Mouse (Mus musculus): Measurements from ENCODE around the gene Tex14. TPM values are rescaled to one million over a fixed set of nuclear protein-coding genes. Genes with fewer than 3 reads are reported as not detected.
"Not testable (repeated sequence)": the region's sequence is repeated elsewhere in the genome, so short reads cannot be mapped to it uniquely, and the experiment has no call there.

Gene Tex14
- polyA plus RNA-seq, 1 experiment from 2014 or later, result 0.60 TPM

DNA sequence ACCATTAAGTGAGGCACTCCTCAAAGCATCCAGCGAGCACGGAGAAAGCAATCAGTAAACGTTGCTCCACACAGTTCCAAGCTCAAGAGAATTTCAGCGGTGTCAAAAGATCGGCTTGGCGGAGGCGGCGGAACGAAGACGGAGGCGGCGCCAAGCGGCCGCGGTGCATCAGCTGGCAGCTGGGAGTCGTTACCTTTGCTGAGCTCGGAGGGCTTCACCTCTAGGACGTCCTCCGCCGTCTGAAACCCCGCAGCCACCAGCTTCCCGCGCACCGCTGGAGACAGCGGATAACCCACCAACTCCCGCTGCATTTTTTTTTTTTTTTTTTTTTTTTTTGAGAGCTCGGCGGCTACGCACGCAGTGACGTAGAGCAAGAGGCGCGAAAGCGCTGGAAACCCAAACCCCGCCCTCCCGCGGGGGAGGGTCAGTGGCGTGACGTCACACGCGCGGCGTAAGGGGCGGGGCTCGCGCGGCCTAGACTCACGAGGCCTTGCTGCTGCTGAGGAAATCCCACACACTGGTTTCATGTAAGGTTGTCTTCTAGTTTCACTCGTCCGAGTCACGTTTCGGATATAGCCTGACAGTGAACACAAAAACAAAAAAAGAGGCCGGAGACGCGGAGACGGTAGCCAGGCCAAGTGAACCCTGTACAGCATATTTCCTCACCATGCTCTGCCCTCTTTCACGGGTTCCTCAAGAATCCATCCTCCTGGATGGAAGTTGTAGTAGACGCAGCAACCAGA is 583 bp upstream of the Tex14 start:
- Histone ChIP-seq H3K36me3 (0 out of 2 replicates have a peak, but pooled peaks cover 4% of the 10 kb centered on the region), H3K4me1 (peaks cover 5% of the 10 kb centered on the region; the same call in 1 of the 2 replicates), H3K9me3 (no peaks in the 10 kb centered on the region), H3K9ac (replicated peaks) (peak overlapping the region; percentile 77), H3K4me3 (peak overlapping the region; percentile 65), H3K4me2 (replicated peaks) (peak overlapping the region; percentile 71), H3K27me3 (no peaks in the 10 kb centered on the region), H3K27ac (replicated peaks) (peak overlapping the region; percentile 90)
- 3% methylated on average over 58 of the region's 58 CpGs for WGBS
- ATAC-seq (ENCODE audit: low FRiP score, low read depth), result peak; percentile 90

DNA sequence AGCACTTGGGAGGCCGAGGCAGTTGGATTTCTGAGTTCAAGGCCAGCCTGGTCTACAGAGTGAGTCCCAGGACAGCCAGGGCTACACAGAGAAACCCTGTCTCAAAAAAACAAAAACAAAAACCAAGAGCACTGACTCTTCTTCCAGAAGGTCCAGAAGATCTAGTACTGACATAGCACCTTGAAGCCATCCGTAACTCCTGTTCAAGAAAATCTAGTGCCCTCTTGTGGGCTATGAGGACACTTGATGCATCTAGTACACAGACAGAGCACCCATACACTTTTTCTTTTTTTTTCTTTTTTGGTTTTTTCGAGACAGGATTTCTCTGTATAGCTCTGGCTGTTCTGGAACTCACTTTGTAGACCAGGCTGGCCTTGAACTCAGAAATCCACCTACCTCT is 8.5 kb downstream of the Tex14 start:
- not testable (repeated sequence) for H3K9ac ChIP-seq (replicated peaks); H3K36me3 ChIP-seq; H3K4me1 ChIP-seq; H3K4me3 ChIP-seq; H3K9me3 ChIP-seq; H3K27ac ChIP-seq (replicated peaks); H3K4me2 ChIP-seq (replicated peaks); ATAC-seq (ENCODE audit: low FRiP score, low read depth); H3K27me3 ChIP-seq
- 68% methylated on average over 3 of the region's 3 CpGs for WGBS

GRCm38 (mm10) chr11:87416120-87416519 is 11.3 kb downstream of the Tex14 start:
- Histone ChIP-seq H3K36me3 (no peaks in the 10 kb centered on the region), H3K9me3 (no peaks in the 10 kb centered on the region), H3K4me2 (replicated peaks) (no peak overlapping the region), H3K4me3 (no peak overlapping the region), H3K4me1 (no peaks in the 10 kb centered on the region), H3K27me3 (no peaks in the 10 kb centered on the region), H3K9ac (replicated peaks) (no peak overlapping the region), H3K27ac (replicated peaks) (no peak overlapping the region)
- ATAC-seq (ENCODE audit: low FRiP score, low read depth), result no peak
- WGBS, result 53% methylated on average over 5 of the region's 5 CpGs

- peaks cover 6% of the 10 kb centered on the region; the same call in 1 of the 2 replicates for H3K4me1 ChIP-seq
- no peaks in the 10 kb centered on the region for H3K36me3 ChIP-seq
- no peaks in the 10 kb centered on the region for H3K9me3 ChIP-seq
- no peak for ATAC-seq (ENCODE audit: low FRiP score, low read depth)
- H3K4me2 ChIP-seq (replicated peaks), result no peak overlapping the region
- no peak overlapping the region for H3K9ac ChIP-seq (replicated peaks)
- H3K4me3 ChIP-seq, result no peak overlapping the region
- no peak overlapping the region for H3K27ac ChIP-seq (replicated peaks)
- no peaks in the 10 kb centered on the region for H3K27me3 ChIP-seq
Observed at GRCm38 (mm10) chr11:87420861-87421260, 16.0 kb downstream of the Tex14 start.

- peak overlapping the region; percentile 73 for H3K27ac ChIP-seq (replicated peaks)
- no peak for ATAC-seq (ENCODE audit: low FRiP score, low read depth)
- peak overlapping the region; percentile 53 for H3K4me2 ChIP-seq (replicated peaks)
- 40% methylated on average over 6 of the region's 6 CpGs for WGBS
- peak overlapping the region; percentile 39 for H3K4me3 ChIP-seq
- no peaks in the 10 kb centered on the region for H3K9me3 ChIP-seq
- H3K36me3 ChIP-seq, result no peaks in the 10 kb centered on the region
- H3K27me3 ChIP-seq, result no peaks in the 10 kb centered on the region
- peak overlapping the region; percentile 44 for H3K9ac ChIP-seq (replicated peaks)
- peaks cover 6% of the 10 kb centered on the region; the same call in 1 of the 2 replicates for H3K4me1 ChIP-seq
Observed at GRCm38 (mm10) chr11:87421760-87422201, 16.9 kb downstream of the Tex14 start.

DNA sequence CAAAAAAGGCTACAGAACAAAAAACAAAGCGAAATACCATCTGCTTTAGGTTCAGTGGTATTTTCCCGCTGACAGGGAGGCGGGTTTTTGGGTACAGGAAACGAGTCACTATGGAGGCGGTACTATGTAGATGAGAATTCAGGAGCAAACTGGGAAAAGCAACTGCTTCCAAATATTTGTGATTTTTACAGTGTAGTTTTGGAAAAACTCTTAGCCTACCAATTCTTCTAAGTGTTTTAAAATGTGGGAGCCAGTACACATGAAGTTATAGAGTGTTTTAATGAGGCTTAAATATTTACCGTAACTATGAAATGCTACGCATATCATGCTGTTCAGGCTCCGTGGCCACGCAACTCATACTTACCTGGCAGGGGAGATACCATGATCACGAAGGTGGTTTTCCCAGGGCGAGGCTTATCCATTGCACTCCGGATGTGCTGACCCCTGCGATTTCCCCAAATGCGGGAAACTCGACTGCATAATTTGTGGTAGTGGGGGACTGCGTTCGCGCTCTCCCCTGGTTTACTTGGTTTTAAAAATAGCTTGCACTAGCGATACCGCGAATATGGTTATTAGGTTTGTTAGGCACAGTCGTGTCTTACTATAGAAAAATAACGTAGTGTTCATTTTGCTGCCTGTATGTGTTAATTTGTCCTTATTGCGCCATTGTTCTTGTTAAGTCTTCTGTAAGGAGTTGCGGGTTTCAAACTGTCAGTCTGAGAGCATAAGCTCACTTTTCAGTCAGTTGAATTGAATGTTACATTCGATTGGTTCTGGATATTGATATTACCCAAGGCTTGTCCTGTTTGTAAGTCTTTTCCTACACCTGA is 17.9 kb downstream of the Tex14 start:
- Histone ChIP-seq H3K27me3 (no peaks in the 10 kb centered on the region), H3K9ac (replicated peaks) (peak overlapping the region; percentile 44), H3K4me3 (peak overlapping the region; percentile 39), H3K4me1 (peaks cover 9% of the 10 kb centered on the region; the same call in 1 of the 2 replicates), H3K9me3 (no peaks in the 10 kb centered on the region), H3K36me3 (no peaks in the 10 kb centered on the region), H3K4me2 (replicated peaks) (peak overlapping the region; percentile 53), H3K27ac (replicated peaks) (peak overlapping the region; percentile 73)
- under 1% methylated on average over 26 of the region's 26 CpGs for WGBS
- ATAC-seq (ENCODE audit: low FRiP score, low read depth), result peak; percentile 84

DNA sequence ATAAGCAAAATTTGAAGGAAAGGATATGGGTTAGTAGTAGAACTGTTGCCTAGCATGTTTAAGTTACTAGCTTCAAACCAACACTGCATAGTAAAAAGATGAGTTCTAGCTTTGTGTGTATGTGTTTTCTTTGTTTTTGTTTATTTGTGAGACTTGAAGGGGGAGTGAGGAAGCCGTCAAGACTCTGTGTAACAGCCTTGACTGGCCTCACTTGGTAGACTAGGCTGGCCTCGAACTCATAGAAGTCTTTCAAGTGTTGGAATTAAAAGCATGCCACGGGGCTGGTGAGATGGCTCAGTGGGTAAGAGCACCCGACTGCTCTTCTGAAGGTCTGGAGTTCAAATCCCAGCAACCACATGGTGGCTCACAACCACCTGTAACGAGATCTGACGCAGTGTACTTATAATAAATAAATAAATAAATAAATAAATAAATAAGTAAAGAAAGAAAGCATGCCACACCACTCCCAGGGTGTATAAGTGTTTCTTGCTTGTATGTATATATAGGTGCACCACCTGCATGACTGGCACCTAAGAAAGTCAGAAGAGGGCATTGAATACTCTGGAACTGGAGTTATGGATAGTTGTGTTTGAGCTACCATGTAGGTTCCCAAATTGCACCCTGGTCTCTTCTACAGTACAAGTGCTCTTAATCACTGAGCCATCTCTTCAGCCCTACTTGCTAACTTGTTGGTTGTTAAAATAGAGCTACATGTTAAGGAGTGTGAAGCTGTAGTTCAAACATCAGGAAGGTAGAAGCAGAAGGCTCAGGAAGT is 18.9 kb downstream of the Tex14 start:
- Histone ChIP-seq H3K36me3 (no peaks in the 10 kb centered on the region), H3K27ac (replicated peaks) (peak overlapping the region; percentile 68), H3K4me1 (peaks cover 11% of the 10 kb centered on the region; the same call in 1 of the 2 replicates), H3K4me2 (replicated peaks) (no peak overlapping the region; the same call in 1 of the 2 replicates), H3K27me3 (no peaks in the 10 kb centered on the region), H3K4me3 (no peak overlapping the region), H3K9ac (replicated peaks) (no peak overlapping the region), H3K9me3 (no peaks in the 10 kb centered on the region)
- WGBS, result 47% methylated on average over 6 of the region's 6 CpGs
- no peak for ATAC-seq (ENCODE audit: low FRiP score, low read depth)

- H3K36me3 ChIP-seq, result no peaks in the 10 kb centered on the region
- 1% methylated on average over 7 of the region's 7 CpGs for WGBS
- H3K27me3 ChIP-seq, result no peaks in the 10 kb centered on the region
- H3K4me1 ChIP-seq, result peaks cover 11% of the 10 kb centered on the region; the same call in 1 of the 2 replicates
- peak overlapping the region; percentile 39 for H3K27ac ChIP-seq (replicated peaks)
- H3K4me2 ChIP-seq (replicated peaks), result peak overlapping the region; percentile 50
- H3K9me3 ChIP-seq, result no peaks in the 10 kb centered on the region
- 0 out of 2 replicates have a peak, but pooled peaks have one; percentile 52 for ATAC-seq (ENCODE audit: low FRiP score, low read depth)
- peak overlapping the region; percentile 37 for H3K4me3 ChIP-seq
- H3K9ac ChIP-seq (replicated peaks), result peak overlapping the region; percentile 35; the same call in 1 of the 2 replicates
Observed at GRCm38 (mm10) chr11:87426121-87426449, 21.2 kb downstream of the Tex14 start.

- Histone ChIP-seq H3K9ac (replicated peaks) (peak overlapping the region; percentile 35; the same call in 1 of the 2 replicates), H3K4me3 (peak overlapping the region; percentile 37), H3K4me2 (replicated peaks) (peak overlapping the region; percentile 50), H3K4me1 (peaks cover 11% of the 10 kb centered on the region; the same call in 1 of the 2 replicates), H3K27ac (replicated peaks) (peak overlapping the region; percentile 74)
- not testable (repeated sequence) for H3K9me3 ChIP-seq, H3K27me3 ChIP-seq, H3K36me3 ChIP-seq
- peak; percentile 89 for ATAC-seq (ENCODE audit: low FRiP score, low read depth)
- WGBS, result under 1% methylated on average over 24 of the region's 24 CpGs
Observed at GRCm38 (mm10) chr11:87426450-87427250, 21.8 kb downstream of the Tex14 start.

GRCm38 (mm10) chr11:87427273-87428050 is 22.6 kb downstream of the Tex14 start:
- Histone ChIP-seq H3K27me3 (no peaks in the 10 kb centered on the region), H3K4me2 (replicated peaks) (no peak overlapping the region), H3K9ac (replicated peaks) (no peak overlapping the region), H3K4me1 (peaks cover 5% of the 10 kb centered on the region; the same call in 1 of the 2 replicates), H3K36me3 (no peaks in the 10 kb centered on the region), H3K4me3 (no peak overlapping the region), H3K9me3 (no peaks in the 10 kb centered on the region), H3K27ac (replicated peaks) (peak overlapping the region; percentile 74)
- WGBS, result 78% methylated on average over 1 of the region's 1 CpGs
- no peak for ATAC-seq (ENCODE audit: low FRiP score, low read depth)
